Mouse (Mus musculus): ENCODE measurements around the gene Kndc1.

Gene Kndc1

GRCm38 (mm10) chr7:139905261-139905660 lies 10.8 kb downstream of the Kndc1 start:
- in situ Hi-C loops (cut with MboI) = no loop called here

- in situ Hi-C loops (cut with MboI) = no loop called here
These were observed 11.2 kb downstream of the Kndc1 start for GRCm38 (mm10) chr7:139905661-139906060.

- in situ Hi-C loops (cut with MboI) = no loop called here
These were observed 13.7 kb downstream of the Kndc1 start for GRCm38 (mm10) chr7:139908176-139908575.

- in situ Hi-C loops (cut with MboI) = no loop called here
These were observed 15.0 kb downstream of the Kndc1 start for GRCm38 (mm10) chr7:139909469-139909868.

- in situ Hi-C loops (cut with MboI) = no loop called here
These were observed 15.8 kb downstream of the Kndc1 start for GRCm38 (mm10) chr7:139910204-139910835.

- in situ Hi-C loops (cut with MboI) = no loop called here
These were observed 19.9 kb downstream of the Kndc1 start for GRCm38 (mm10) chr7:139914141-139915047.

GRCm38 (mm10) chr7:139915646-139916257 lies 21.3 kb downstream of the Kndc1 start:
- in situ Hi-C loops (cut with MboI) = no loop called here

GRCm38 (mm10) chr7:139916345-139916744 lies 21.8 kb downstream of the Kndc1 start:
- in situ Hi-C loops (cut with MboI) = no loop called here

GRCm38 (mm10) chr7:139918262-139918661 lies 23.8 kb downstream of the Kndc1 start:
- in situ Hi-C loops (cut with MboI) = no loop called here

- in situ Hi-C loops (cut with MboI) = no loop called here
These were observed 36.2 kb downstream of the Kndc1 start for GRCm38 (mm10) chr7:139930732-139931131.

- in situ Hi-C loops (cut with MboI) = no loop called here
These were observed 42.2 kb downstream of the Kndc1 start for GRCm38 (mm10) chr7:139936705-139937104.

GRCm38 (mm10) chr7:139937138-139937537 lies 42.6 kb downstream of the Kndc1 start:
- in situ Hi-C loops (cut with MboI) = no loop called here

- in situ Hi-C loops (cut with MboI) = no loop called here
These were observed 43.3 kb downstream of the Kndc1 start for GRCm38 (mm10) chr7:139937810-139938209.

GRCm38 (mm10) chr7:139940476-139941209 lies 46.1 kb downstream of the Kndc1 start:
- in situ Hi-C loops (cut with MboI) = no loop called here

- in situ Hi-C loops (cut with MboI) = no loop called here
These were observed 49.3 kb downstream of the Kndc1 start, which contains the start of gene Utf1 for GRCm38 (mm10) chr7:139943674-139944281. Utf1 (plus strand) TSS chr7:139943789.

GRCm38 (mm10) chr7:139944291-139945240 lies 50.1 kb downstream of the Kndc1 start:
- in situ Hi-C loops (cut with MboI) = no loop called here

GRCm38 (mm10) chr7:139945516-139945915 lies 51.0 kb downstream of the Kndc1 start:
- in situ Hi-C loops (cut with MboI) = no loop called here

GRCm38 (mm10) chr7:139946032-139946431 lies 51.5 kb downstream of the Kndc1 start:
- in situ Hi-C loops (cut with MboI) = no loop called here

GRCm38 (mm10) chr7:139949893-139950282 lies 55.4 kb downstream of the Kndc1 start:
- in situ Hi-C loops (cut with MboI) = no loop called here

- in situ Hi-C loops (cut with MboI) = no loop called here
These were observed 55.9 kb downstream of the Kndc1 start for GRCm38 (mm10) chr7:139950283-139950971.
